Mouse (Mus musculus): ENCODE data around the gene Abcc3. TPM values are rescaled to one million over a fixed set of nuclear protein-coding genes. Genes with fewer than 3 reads are reported as not detected.

Gene Abcc3
- polyA plus RNA-seq, 1 experiment: 123 TPM

DNA sequence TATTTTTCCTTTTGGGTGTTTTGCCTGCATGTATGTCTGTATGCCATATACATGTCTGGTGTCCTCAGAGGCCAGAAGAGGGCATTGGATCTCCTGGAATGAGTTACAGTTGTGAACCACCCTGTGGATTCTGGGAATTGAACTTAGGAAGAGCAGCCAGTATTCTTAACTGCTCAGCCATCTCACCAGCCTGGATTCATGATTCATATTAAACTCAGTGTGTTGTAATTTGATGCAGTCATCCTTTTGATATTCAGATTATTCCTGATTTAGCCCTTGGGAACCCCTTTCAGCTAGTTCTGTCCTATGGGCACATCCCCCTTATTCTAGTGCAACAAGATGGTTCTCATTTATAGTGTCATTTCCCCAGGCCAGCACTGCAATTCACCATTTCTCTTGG lies 56.2 kb downstream of the Abcc3 start:
- no peak overlapping the region for H3K4me3 ChIP-seq (ENCODE audit: control insufficient read depth, low read depth, low read length)
- no peaks in the 10 kb centered on the region for H3K4me1 ChIP-seq (ENCODE audit: control insufficient read depth, insufficient read depth, low read length)
- TF ChIP-seq CTCF (IDR thresholded peaks at IDR 0.05; ENCODE audit: control insufficient read depth, insufficient read depth, insufficient replicate concordance, low read depth, low read length) (no peak), POLR2A (IDR thresholded peaks at IDR 0.05; ENCODE audit: control insufficient read depth, low read depth, low read length) (no peak)
- H3K27me3 ChIP-seq (ENCODE audit: control insufficient read depth, insufficient read depth, low read length): no peaks in the 10 kb centered on the region
- H3K27ac ChIP-seq (ENCODE audit: control insufficient read depth, insufficient read depth, low read depth, low read length): no peak overlapping the region
- peaks cover 1% of the 10 kb centered on the region; the same call in 1 of the 2 replicates for H3K36me3 ChIP-seq (ENCODE audit: control insufficient read depth, insufficient read depth, low read length)

- Histone ChIP-seq H3K36me3 (ENCODE audit: control insufficient read depth, insufficient read depth, low read length) (peaks cover 1% of the 10 kb centered on the region; the same call in 1 of the 2 replicates), H3K27me3 (ENCODE audit: control insufficient read depth, insufficient read depth, low read length) (no peaks in the 10 kb centered on the region), H3K4me1 (ENCODE audit: control insufficient read depth, insufficient read depth, low read length) (no peaks in the 10 kb centered on the region), H3K4me3 (ENCODE audit: control insufficient read depth, low read depth, low read length) (no peak overlapping the region), H3K27ac (ENCODE audit: control insufficient read depth, insufficient read depth, low read depth, low read length) (no peak overlapping the region)
- TF ChIP-seq POLR2A (IDR thresholded peaks at IDR 0.05; ENCODE audit: control insufficient read depth, low read depth, low read length) (no peak), CTCF (IDR thresholded peaks at IDR 0.05; ENCODE audit: control insufficient read depth, insufficient read depth, insufficient replicate concordance, low read depth, low read length) (no peak)
Observed at GRCm38 (mm10) chr11:94334386-94334968, 58.3 kb downstream of the Abcc3 start.

- Histone ChIP-seq H3K27ac (ENCODE audit: control insufficient read depth, insufficient read depth, low read depth, low read length) (no peak overlapping the region), H3K27me3 (ENCODE audit: control insufficient read depth, insufficient read depth, low read length) (no peaks in the 10 kb centered on the region), H3K4me3 (ENCODE audit: control insufficient read depth, low read depth, low read length) (no peak overlapping the region), H3K36me3 (ENCODE audit: control insufficient read depth, insufficient read depth, low read length) (peaks cover 1% of the 10 kb centered on the region; the same call in 1 of the 2 replicates), H3K4me1 (ENCODE audit: control insufficient read depth, insufficient read depth, low read length) (no peaks in the 10 kb centered on the region)
- no peak for TF ChIP-seq CTCF (IDR thresholded peaks at IDR 0.05; ENCODE audit: control insufficient read depth, insufficient read depth, insufficient replicate concordance, low read depth, low read length)
- no peak for TF ChIP-seq POLR2A (IDR thresholded peaks at IDR 0.05; ENCODE audit: control insufficient read depth, low read depth, low read length)
Observed at GRCm38 (mm10) chr11:94332726-94333125, 60.1 kb downstream of the Abcc3 start.

- H3K27ac ChIP-seq (ENCODE audit: control insufficient read depth, insufficient read depth, low read depth, low read length): no peak overlapping the region
- no peak overlapping the region for H3K4me3 ChIP-seq (ENCODE audit: control insufficient read depth, low read depth, low read length)
- H3K27me3 ChIP-seq (ENCODE audit: control insufficient read depth, insufficient read depth, low read length): no peaks in the 10 kb centered on the region
- peaks cover 1% of the 10 kb centered on the region; the same call in 1 of the 2 replicates for H3K36me3 ChIP-seq (ENCODE audit: control insufficient read depth, insufficient read depth, low read length)
- H3K4me1 ChIP-seq (ENCODE audit: control insufficient read depth, insufficient read depth, low read length): peaks cover 3% of the 10 kb centered on the region
- TF ChIP-seq CTCF (IDR thresholded peaks at IDR 0.05; ENCODE audit: control insufficient read depth, insufficient read depth, insufficient replicate concordance, low read depth, low read length) (no peak), POLR2A (IDR thresholded peaks at IDR 0.05; ENCODE audit: control insufficient read depth, low read depth, low read length) (no peak)
Observed at GRCm38 (mm10) chr11:94330211-94330610, 62.6 kb downstream of the Abcc3 start.

GRCm38 (mm10) chr11:94329270-94329891 lies 63.4 kb downstream of the Abcc3 start:
- no peak overlapping the region for H3K4me3 ChIP-seq (ENCODE audit: control insufficient read depth, low read depth, low read length)

GRCm38 (mm10) chr11:94328644-94329025 lies 64.2 kb downstream of the Abcc3 start:
- peak overlapping the region; percentile 81 for H3K4me3 ChIP-seq (ENCODE audit: control insufficient read depth, low read depth, low read length)
- H3K27me3 ChIP-seq (ENCODE audit: control insufficient read depth, insufficient read depth, low read length): no peaks in the 10 kb centered on the region
- H3K36me3 ChIP-seq (ENCODE audit: control insufficient read depth, insufficient read depth, low read length): no peaks in the 10 kb centered on the region
- peak overlapping the region; percentile 55; the same call in 1 of the 2 replicates for H3K27ac ChIP-seq (ENCODE audit: control insufficient read depth, insufficient read depth, low read depth, low read length)
- H3K4me1 ChIP-seq (ENCODE audit: control insufficient read depth, insufficient read depth, low read length): peaks cover 3% of the 10 kb centered on the region
- TF ChIP-seq POLR2A (IDR thresholded peaks at IDR 0.05; ENCODE audit: control insufficient read depth, low read depth, low read length): no peak
- TF ChIP-seq CTCF (IDR thresholded peaks at IDR 0.05; ENCODE audit: control insufficient read depth, insufficient read depth, insufficient replicate concordance, low read depth, low read length): no peak

More at GRCm38 (mm10) chr11:94329270-94329891, 63.4 kb downstream of the Abcc3 start:
- Histone ChIP-seq H3K36me3 (ENCODE audit: control insufficient read depth, insufficient read depth, low read length) (no peaks in the 10 kb centered on the region), H3K27me3 (ENCODE audit: control insufficient read depth, insufficient read depth, low read length) (no peaks in the 10 kb centered on the region), H3K27ac (ENCODE audit: control insufficient read depth, insufficient read depth, low read depth, low read length) (no peak overlapping the region), H3K4me1 (ENCODE audit: control insufficient read depth, insufficient read depth, low read length) (peaks cover 3% of the 10 kb centered on the region)
- TF ChIP-seq CTCF (IDR thresholded peaks at IDR 0.05; ENCODE audit: control insufficient read depth, insufficient read depth, insufficient replicate concordance, low read depth, low read length) (peak; percentile 24; the same call in 1 of the 2 replicates), POLR2A (IDR thresholded peaks at IDR 0.05; ENCODE audit: control insufficient read depth, low read depth, low read length) (no peak)

DNA sequence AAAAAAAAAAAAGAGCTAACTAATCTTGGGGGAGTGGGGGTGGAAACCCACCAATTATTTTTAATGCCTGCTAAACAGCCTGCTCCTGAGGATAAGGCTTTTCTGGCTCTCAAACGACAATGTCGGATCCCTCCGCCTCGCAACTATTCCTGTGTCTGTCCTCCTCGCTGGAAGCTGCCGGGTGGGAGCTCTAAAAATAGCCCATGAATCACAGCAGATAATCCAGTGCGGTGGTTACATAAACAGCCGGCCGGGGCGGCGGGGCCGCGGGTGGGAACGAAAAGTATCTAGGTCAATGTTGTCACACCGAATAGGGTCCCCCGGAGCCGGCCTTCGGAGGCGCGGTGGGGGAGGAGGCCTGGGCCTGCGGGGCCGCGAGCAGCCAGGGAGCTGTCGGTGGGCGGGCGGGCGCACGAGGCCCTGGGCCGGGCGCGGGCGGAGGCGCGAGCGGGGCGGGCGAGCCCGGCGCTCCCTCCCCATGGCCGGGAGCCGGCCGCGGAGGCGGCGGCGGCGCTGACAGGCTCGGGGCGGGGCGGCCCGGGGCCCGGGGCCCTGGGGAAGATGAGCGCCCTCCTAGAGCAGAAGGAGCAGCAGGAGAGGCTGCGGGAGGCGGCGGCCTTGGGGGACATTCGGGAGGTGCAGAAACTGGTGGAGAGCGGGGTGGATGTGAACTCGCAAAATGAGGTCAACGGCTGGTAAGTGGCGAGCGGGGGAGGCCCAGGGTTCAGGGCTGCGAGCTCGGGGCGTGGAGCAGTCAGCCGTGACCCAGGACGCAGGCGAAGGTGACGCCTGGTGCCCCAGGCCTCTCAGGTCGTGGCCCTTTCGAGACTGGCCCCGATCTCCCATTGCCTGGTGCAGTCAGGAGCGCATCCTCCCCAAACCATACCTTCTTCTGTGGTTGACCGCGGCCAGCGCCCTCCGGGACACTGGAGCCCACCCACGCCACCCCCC lies 64.8 kb downstream of the Abcc3 start, which contains the start of gene Ankrd40:
Gene Ankrd40 (plus strand): TSS at position 309 of the 951 bp plus-strand sequence.
- TF ChIP-seq CTCF (IDR thresholded peaks at IDR 0.05; ENCODE audit: control insufficient read depth, insufficient read depth, insufficient replicate concordance, low read depth, low read length): no peak
- peak; percentile 55 for TF ChIP-seq POLR2A (IDR thresholded peaks at IDR 0.05; ENCODE audit: control insufficient read depth, low read depth, low read length)
- H3K4me1 ChIP-seq (ENCODE audit: control insufficient read depth, insufficient read depth, low read length): peaks cover 3% of the 10 kb centered on the region
- peak within 1 kb of the TSS; percentile 81 for H3K4me3 ChIP-seq (ENCODE audit: control insufficient read depth, low read depth, low read length)

More for the DNA sequence above, 64.8 kb downstream of the Abcc3 start, which contains the start of gene Ankrd40:
- H3K27me3 ChIP-seq (ENCODE audit: control insufficient read depth, insufficient read depth, low read length): no peaks in the 10 kb centered on the region
- no peaks in the 10 kb centered on the region for H3K36me3 ChIP-seq (ENCODE audit: control insufficient read depth, insufficient read depth, low read length)
- H3K27ac ChIP-seq (ENCODE audit: control insufficient read depth, insufficient read depth, low read depth, low read length): peak within 1 kb of the TSS; percentile 87
